Mouse (Mus musculus) liver, embryonic 14.5 days (tissue): ENCODE data around the gene Gm27021.
A peak's percentile ranks its signal among the peaks of the same experiment; 100 is the strongest.

Experiments used
- CTCF ChIP-seq: IDR thresholded peaks from 2 replicates; pipeline ENCODE4 v1.5.1; 2016; ENCODE audit warnings: antibody characterized with exemption, low read depth, control low read depth
- EP300 ChIP-seq: IDR thresholded peaks from 2 replicates; pipeline ENCODE4 v1.6.1; 2016; ENCODE audit warnings: antibody characterized with exemption, low read depth

- TF ChIP-seq CTCF (peak; percentile 82), EP300 (no peak)
Observed at GRCm38 (mm10) chr8:120683602-120684001, 15.7 kb upstream of the Gm27021 start.
